Mouse (Mus musculus) gastrocnemius, postnatal 25 days (tissue): Measurements from ENCODE around the gene Aes. TPM values are rescaled to one million over a fixed set of nuclear protein-coding genes. Genes with fewer than 3 reads are reported as not detected.

Experiments
- DNase-seq: peaks from one replicate; pipeline ENCODE4 v3.0.0; 2022
- total RNA-seq, 2 experiments: library from RNA; stranded (reverse); gene quantifications; 1 replicate in 1 of 2; 2 replicates in 1 of 2; pipeline ENCODE4 v1.2.3; 2021

The Aes gene
- total RNA-seq, 2 experiments from 2014 or later, result 845 to 891 TPM

DNA sequence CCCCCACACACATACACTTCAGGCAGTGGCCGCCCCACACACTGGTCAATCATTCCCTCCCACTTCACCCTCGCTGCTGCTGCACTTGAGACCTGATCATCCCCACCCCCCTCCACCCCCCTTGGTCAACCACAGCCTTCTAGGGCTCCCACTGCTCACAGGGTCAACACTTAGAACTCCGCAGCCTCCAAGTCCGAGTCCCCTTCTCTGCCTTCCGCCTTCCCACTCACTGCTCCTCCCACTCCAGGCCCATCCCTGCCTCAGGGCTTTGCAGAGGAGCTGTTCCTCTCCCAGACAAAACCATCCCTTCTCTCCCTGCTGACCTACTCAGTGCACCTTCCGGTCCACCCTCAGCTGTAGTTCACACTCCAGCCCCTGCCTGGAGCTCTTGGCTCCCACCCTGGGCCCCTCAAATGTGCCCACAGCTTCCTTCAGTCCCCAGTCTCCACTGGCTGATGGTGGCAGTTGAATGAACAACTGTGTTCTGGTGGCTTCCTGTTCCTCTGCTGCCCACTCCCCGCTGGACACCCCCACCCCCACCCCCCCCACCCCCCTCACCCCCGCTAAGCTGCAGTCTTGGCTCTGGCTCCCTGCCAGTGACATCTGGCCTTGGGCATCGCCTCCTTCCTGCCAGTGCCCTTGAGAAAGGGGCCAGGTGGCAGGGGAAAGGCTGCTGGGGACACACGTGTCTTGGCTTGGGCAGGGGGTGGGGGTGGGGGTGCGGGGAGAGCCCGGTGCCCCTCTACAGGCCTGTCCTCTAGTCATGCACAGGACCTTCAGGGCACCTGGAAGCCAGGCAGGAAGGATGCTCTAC lies 38.1 kb downstream of the Aes start:
- peak; percentile 57 for DNase-seq

DNA sequence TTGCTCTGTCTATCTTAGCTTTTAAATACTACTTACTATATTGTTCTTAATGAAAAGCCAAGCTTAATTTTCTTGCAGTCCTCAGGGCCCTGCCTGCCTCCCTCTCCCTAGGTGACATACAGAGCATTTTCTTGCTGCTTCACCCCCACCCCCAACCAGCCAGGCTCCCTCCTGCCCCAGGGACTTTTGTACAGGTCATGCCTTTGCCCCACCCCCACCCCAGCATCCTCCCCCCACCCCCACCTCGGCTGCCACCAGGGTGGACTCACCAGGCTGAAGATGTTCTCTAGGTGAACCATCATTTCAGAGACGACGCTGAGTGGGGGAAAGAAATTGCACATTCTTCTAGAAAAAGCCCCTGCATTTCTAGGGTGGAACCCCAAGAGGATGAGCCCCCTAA lies 39.1 kb downstream of the Aes start:
- no peak for DNase-seq

DNA sequence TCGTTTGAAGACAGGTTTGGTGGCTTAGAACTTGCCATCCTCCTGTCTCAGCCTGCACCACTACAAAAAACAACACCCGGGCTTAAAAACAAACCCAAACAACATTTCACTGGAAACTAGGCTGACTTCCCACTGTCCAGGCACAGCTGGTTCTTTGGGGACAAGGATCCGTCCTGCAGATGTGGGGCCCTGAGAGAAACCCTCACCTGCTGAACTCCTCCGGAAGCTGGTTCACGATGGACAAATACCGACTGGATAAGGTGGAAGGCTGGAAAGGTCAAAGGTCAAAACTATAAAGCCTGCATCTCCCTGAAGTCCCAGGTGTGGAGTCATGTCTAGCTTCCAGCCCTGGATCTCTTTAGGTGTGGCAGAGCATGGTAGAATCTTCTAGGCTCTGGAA lies 39.6 kb downstream of the Aes start:
- no peak for DNase-seq

DNA sequence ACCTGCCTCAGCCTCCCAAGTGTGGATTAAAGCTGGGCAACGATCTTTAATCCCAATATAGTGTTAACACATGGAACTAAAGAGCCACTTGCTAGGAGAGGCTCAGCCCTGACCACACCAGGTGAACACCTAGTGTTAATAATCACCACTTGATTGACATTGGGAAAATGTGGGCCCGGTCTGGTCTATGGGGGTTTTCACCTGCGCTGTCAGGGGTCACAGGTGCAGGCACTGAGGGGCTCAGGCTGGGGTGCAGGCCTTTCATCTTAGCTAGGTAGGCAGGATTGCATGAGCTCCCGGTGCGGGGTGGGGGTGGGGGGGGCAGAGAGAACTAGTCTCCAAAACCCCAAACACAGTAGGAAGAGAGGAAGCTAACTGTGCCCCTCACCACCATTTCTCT lies 40.3 kb downstream of the Aes start:
- no peak for DNase-seq

DNA sequence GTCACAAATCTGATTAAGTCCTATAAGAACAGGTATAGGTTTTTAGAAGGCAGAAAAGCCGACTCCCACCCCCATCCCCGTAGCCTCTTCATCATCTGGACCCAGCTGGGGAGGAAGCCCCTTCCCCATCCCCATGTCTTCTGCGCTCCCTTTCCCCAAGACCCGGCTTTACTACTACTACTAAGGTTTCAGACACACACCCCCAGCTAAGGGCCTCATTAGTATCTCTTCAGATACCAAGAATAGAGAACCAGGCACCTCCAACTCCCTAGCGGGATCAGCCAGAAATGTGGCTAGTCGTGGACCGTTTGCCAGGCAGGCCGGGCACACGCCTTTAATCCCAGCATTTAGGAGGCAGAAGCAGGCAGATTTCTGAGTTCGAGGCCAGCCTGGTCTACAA lies 40.8 kb downstream of the Aes start:
- no peak for DNase-seq

DNA sequence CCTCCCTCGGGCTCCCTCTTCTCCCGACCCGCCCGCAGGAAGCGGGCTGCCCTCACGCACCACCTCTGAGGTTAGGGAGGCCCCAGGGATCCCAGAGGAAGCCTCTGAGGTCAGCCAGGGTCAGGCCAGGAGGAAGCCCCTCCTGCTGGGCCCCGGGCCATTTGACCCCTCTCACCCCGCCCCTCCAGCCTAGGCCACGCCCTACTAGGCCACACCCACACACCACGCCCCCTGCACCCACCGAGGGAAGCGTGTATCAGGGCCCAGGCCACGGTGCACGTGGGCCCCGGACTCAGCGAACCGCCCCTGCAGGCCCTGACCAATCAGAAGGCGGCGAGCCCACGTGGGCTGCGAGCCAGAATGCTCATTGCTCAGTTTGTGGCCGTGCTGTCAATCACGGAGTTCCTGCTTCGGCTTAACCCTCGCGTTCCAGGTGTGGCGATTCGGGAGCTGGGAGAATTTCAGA lies 41.5 kb downstream of the Aes start, which contains the start of gene Tle6:
Gene Tle6 (minus strand): TSS at position 336 of the 466 bp plus-strand sequence.
- peak; percentile 94 for DNase-seq

DNA sequence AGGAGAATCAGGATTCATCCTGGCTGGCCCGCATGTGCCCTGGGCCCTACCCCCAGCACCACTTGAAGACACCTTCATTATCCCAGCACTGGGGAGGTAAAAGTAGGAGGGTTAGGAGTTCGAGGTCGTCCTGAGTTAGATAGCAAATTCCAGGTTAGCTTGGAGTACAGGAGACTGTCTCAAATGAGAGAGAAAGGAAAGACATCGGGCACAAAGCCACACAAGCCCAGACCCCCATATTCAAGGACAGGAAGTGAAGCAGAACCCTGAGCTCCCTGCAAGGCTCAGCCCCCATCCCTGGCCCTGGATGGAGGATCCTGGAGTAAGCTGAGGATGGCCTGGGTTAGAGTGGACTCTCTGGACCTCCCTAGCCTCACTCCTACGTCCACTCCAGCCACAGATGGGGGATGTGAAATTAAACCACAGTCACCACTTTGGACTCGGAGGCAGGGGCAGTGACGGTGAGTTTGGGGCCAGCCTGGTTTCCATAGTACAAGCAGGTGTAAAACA lies 42.2 kb downstream of the Aes start:
- no peak for DNase-seq

DNA sequence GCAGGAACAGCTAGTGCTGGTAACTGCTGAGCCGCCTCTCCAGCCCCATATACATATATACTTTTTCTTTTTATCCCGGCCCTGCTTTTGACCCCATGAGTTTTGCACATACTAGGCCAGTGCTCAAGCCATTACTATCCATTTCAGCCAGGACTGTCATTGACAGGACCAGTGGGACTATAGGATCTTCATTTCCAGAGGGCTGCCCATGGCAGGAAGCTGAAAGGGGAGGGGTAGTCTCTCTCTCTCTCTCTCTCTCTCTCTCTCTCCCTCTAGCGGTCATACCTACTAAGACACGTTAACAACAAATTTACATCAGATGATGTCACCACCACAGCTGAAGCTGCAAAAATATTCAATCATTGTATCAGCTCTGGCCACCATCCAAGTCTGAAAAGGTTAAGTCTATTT lies 43.5 kb downstream of the Aes start:
- no peak for DNase-seq

DNA sequence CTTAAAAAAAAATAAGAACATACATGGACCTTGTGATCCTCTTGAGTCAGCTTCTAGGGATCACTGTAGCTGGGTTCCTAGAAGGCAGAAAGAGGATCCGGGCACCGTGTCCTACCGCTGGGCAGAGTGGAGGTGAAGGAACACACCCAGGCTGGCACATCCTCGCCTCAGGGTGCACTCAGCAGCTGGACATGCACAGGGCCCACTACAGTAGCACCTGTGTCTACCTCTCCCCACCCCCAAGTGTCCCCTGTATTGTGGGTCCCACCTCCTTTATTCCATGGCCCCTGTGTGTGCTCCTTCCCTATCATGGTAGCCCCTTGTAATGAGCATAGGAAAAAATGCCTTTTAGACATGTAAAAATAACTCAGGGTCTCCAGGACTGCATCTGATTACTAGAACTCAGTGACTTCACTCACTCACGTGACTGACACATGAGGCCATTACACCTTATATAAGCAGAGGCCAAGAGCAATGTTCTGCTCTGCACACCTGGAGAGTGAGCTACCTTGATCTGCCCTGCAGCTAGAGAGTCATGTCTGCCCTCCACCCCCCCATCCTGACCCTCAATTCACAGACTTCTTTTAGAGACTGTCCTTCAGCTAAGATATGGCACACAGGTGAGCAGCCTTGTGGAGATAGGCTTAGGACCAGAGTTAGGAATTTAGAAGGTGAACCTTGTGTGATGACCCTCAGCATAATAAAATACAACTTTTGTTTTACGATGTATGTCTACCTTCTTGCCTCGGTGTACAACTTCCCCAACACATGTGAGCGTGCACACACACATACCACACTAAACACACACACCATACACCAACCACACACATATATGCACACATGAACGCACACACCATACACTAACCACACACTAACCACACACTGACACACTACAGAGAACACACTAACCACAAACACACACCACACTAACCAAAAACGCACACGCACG lies 45.0 kb downstream of the Aes start:
- DNase-seq, result no peak

DNA sequence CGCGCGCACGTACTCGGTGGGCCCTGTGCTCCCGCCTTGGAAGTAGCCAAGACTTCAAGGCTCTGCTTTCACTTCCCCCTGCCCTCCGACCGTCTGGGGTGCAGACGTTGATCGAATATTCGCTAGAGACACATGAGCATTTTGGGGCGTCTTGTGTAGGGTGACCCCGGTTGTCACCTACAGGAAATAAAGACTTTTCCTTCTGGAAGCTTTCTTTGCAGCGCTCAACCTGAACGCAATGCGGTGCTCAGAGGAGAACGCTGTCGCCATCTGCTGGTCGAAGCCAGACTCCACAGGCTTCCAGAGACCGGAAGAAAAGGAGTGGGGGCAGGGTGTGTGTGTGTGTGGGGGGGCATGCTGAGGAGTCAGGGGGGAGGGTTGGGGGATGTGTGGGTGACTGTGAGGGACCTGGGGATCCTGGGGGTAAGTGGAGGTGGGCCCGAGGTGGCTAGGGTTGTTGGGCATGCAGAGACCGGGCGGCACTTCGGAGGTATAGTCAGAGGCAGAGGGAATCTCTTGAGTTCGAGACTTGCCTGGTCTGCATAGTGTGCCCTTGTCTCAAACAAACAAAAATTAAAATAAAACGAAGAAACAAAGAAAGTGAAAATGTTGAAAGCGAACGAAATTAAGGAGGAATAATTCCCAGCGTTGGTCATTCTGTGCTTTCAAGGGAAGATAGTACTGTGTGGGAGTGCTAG lies 45.8 kb downstream of the Aes start:
- peak; percentile 77 for DNase-seq

DNA sequence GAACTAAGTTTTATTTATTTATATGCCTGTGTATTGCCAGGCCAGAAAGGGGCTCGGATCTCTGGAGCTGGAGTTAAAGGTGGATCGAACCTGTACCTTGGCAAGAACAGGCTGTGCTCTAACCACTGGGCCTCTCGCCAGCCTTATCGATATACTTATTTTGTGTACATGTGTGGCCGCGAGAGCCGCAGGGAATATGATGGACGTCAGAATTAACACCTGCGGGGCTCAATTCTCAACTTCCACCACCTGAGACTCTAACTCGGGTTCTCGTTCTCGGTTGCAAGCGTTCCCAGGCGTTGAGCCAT lies 46.3 kb downstream of the Aes start:
- no peak for DNase-seq

DNA sequence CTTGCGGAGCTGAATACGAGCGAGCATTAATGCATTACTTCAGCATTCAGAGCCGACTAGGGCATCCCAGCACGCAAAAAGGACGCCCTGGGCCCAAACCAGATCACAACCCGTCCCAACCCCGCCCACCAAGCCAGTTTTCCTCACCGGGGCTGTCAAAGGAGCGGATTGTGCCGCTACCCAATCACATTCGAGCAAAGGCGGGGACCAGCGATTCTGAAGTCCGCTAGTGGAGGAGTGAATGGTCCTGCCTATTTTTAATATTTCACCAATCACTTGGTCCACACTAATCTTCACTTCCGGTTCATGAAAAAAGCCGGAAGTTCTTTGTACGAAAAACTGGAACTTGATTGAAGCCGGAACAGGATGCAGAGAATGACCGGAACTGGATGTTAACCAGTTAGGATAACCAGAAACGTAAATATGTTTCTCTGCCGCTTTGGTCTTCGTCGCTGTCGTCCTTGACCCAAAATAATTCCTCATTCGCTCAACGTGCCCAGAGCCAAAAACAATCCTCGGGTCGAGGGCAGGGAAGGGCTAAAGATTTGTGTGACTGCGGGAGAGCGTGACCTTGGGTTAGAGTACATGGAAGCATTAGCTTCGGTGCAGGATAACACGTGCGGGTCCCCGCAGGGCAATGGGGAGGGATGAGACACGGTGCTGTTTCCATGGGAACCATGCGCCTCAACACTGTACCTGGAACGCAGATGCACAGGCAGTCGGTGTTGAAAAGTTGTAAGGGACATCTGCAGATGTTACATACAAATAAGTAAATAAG lies 46.9 kb downstream of the Aes start, which contains the start of gene BC025920:
Gene BC025920 (plus strand): TSS at position 297 of the 778 bp plus-strand sequence.
- DNase-seq, result peak; percentile 97

DNA sequence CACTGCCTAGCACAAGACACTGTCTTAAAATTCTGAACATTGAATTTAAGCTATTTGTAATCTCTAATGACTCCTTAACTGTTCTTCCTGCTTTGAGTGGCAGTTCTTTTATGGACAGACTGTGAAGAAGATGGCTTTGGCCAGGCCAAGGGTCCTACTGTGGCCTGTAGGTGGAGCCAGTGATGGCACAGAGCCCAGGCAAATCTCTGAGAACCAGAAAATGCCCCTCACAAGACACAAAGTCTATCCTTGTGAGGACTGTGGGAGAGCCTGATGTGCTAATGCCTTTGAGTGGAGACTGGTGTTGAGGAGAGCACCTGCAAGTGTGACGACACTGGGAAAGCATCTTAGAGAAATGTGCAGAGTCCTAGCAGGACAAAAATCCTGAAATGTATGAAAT lies 49.0 kb downstream of the Aes start:
- DNase-seq, result no peak

DNA sequence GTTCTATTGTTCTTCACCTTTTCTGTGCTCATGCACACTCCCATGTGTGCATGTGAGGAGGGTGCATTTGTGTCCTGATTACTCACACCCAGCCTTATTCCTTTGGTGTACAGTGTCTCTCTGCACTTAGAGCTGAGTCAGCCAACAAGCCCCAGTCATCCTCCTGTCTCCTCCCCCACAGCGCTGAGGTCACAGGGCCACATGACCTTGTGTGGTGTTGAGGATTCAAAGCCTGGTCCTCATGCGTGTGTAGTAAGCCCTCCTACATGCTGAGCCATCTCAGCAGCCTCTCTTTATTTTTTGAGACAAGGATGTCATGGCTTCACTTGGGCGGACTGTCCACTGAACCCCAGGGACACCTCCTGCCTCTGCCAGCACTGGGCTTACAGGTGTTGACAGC lies 53.5 kb downstream of the Aes start:
- no peak for DNase-seq

DNA sequence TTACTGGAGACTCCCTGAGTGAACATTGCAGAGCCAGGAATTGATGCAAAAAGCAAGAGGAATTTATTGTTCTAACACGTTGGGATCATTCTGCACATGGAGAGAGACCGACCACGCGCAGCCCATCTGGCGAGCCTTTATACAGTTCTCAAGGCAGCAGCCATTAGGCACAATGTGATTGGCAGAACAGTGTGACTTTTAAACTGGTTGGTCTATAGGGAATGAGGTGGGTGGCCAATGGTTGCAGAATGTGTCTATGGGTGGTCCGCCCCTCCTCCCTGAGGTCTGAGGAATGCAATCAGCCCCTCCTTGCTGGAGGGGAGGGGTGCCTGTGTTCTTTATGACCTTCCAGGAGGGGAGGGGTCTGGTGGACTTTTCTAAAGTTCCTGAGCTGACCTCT lies 56.2 kb downstream of the Aes start:
- DNase-seq, result no peak

Other genes starting within 250 kb of the Aes start
- gene Cactin, start 238.4 kb upstream of the Aes start, total RNA-seq, result 1 to 10 TPM; 7.9 to 8.3 TPM
- under 1 TPM; 0.83 to 1.00 TPM for gene Tbxa2r, start 230.8 kb upstream of the Aes start, total RNA-seq
- 1 to 10 TPM; 1.0 to 1.3 TPM for gene Gipc3, start 216.2 kb upstream of the Aes start, total RNA-seq
- 10 to 100 TPM; 22.9 to 29.6 TPM for gene Hmg20b, start 209.0 kb upstream of the Aes start, total RNA-seq
- gene Mfsd12, start 202.0 kb upstream of the Aes start, total RNA-seq, result 1 to 10 TPM; 2.3 to 2.9 TPM
- under 1 TPM; 0.48 to 0.49 TPM for gene 4930404N11Rik, start 193.7 kb upstream of the Aes start, total RNA-seq
- 10 to 100 TPM; 13.5 to 14.0 TPM for gene Fzr1, start 181.0 kb upstream of the Aes start, total RNA-seq
- 10 to 100 TPM; 41.1 to 41.2 TPM for gene Dohh, start 175.1 kb upstream of the Aes start, total RNA-seq
- 1 to 10 TPM in 1 of 2 experiments, under 1 TPM in 1; 0.78 to 1.0 TPM for gene Gm48551, start 175.0 kb upstream of the Aes start, total RNA-seq
- under 1 TPM in 1 of 2 experiments, not detected in 1; 0.59 TPM for gene Gm48552, start 170.5 kb upstream of the Aes start, total RNA-seq
- under 1 TPM in 1 of 2 experiments, not detected in 1; 0.67 TPM for gene Smim24, start 166.4 kb upstream of the Aes start, total RNA-seq
- gene Nfic, start 103.9 kb upstream of the Aes start, total RNA-seq, result 100 to 1,000 TPM; 215 to 268 TPM
- gene Celf5, start 76.8 kb upstream of the Aes start, total RNA-seq, result under 1 TPM in 1 of 2 experiments, not detected in 1; 0.24 TPM
- 10 to 100 TPM; 34.2 to 47.8 TPM for gene Ncln, start 63.1 kb upstream of the Aes start, total RNA-seq
- gene S1pr4, start 59.4 kb upstream of the Aes start, total RNA-seq, result under 1 TPM; 0.99 to 1.00 TPM
- gene Gna15, start 35.3 kb upstream of the Aes start, total RNA-seq, result under 1 TPM; 0.36 to 0.62 TPM
- gene Gna11, start 14.3 kb upstream of the Aes start, total RNA-seq, result 10 to 100 TPM; 24.8 to 25.9 TPM
- 1 to 10 TPM; 5.3 to 6.2 TPM for gene Tle2, start 15.1 kb downstream of the Aes start, total RNA-seq
- 1 to 10 TPM; 3.9 to 6.8 TPM for gene Tle6, start 41.6 kb downstream of the Aes start, total RNA-seq
- gene BC025920, start 46.8 kb downstream of the Aes start, total RNA-seq, result 1 to 10 TPM; 1.8 to 2.5 TPM
- 1 to 10 TPM; 3.8 to 5.2 TPM for gene Sirt6, start 68.3 kb downstream of the Aes start, total RNA-seq
- 1 to 10 TPM; 5.9 to 9.5 TPM for gene Ankrd24, start 69.1 kb downstream of the Aes start, total RNA-seq
- 1 to 10 TPM in 1 of 2 experiments, under 1 TPM in 1; 0.87 to 1.3 TPM for gene Gm10778, start 89.6 kb downstream of the Aes start, total RNA-seq
- gene Zfp433, start 145.3 kb downstream of the Aes start, total RNA-seq, result 1 to 10 TPM; 4.8 to 5.2 TPM
- under 1 TPM; 0.13 to 0.51 TPM for gene Gm3055, start 211.7 kb downstream of the Aes start, total RNA-seq